Mouse (Mus musculus) ES-Bruce4 (cell line): ENCODE results near the gene Dync1li2.

Experiments used
- CTCF ChIP-seq: IDR thresholded peaks from one replicate; pipeline ENCODE4 v1.8.1; 2011; ENCODE audit warnings: low read depth, low read length
- EP300 ChIP-seq: IDR thresholded peaks from 2 replicates; pipeline ENCODE4 v1.6.1; 2011; ENCODE audit warnings: low read depth, low read length; ENCODE audit not compliant: insufficient read depth
- POLR2A ChIP-seq: IDR thresholded peaks from one replicate; pipeline ENCODE4 v1.8.1; 2011; ENCODE audit warnings: low read length; ENCODE audit not compliant: insufficient read depth

GRCm38 (mm10) chr8:104441613-104442012 lies 1.2 kb downstream of the Dync1li2 start:
- no peak for TF ChIP-seq POLR2A
- TF ChIP-seq CTCF: no peak
- no peak for TF ChIP-seq EP300
